Mouse (Mus musculus) liver, embryonic 11.5 days (tissue): ENCODE data around the gene Lhx4. TPM values are rescaled to one million over a fixed set of nuclear protein-coding genes. Genes with fewer than 3 reads are reported as not detected.

Experiments
- ATAC-seq: fragments of 200-750 bp; cut with Nextera tagmentation; replicated peaks from 2 replicates; pipeline ENCODE4 v1.8.0; 2017; ENCODE audit warnings: moderate number of reproducible peaks, mild to moderate bottlenecking, moderate TSS enrichment, moderate library complexity; ENCODE audit not compliant: low FRiP score
- DNase-seq: peaks from one replicate; pipeline ENCODE4 v3.0.0-alpha.2; 2017; ENCODE audit warnings: low spot score
- H3K27ac ChIP-seq: fragments of 300-500 bp; sonication (generic); 2 replicates; pipeline ENCODE4 v1.5.1; 2014; ENCODE audit warnings: mild to moderate bottlenecking, low read depth, low read length, control low read depth
- H3K27me3 ChIP-seq: fragments of 300-500 bp; sonication (generic); replicated peaks from 2 replicates; pipeline ENCODE4 v1.6.1; 2014; ENCODE audit warnings: low read length, mixed read lengths; ENCODE audit not compliant: control insufficient read depth, insufficient read depth
- H3K36me3 ChIP-seq: fragments of 300-500 bp; sonication (generic); 2 replicates; pipeline ENCODE4 v1.6.1; 2014; ENCODE audit warnings: mild to moderate bottlenecking, low read length, moderate library complexity, mixed read lengths; ENCODE audit not compliant: control insufficient read depth, insufficient read depth
- H3K4me1 ChIP-seq: fragments of 300-500 bp; sonication (generic); replicated peaks from 2 replicates; pipeline ENCODE4 v1.6.1; 2014; ENCODE audit warnings: low read length, mixed read lengths; ENCODE audit not compliant: control insufficient read depth, insufficient read depth
- H3K4me2 ChIP-seq: fragments of 300-500 bp; sonication (generic); 2 replicates; pipeline ENCODE4 v1.6.1; 2014; ENCODE audit warnings: mild to moderate bottlenecking, control low read depth, moderate library complexity
- H3K4me3 ChIP-seq: fragments of 300-500 bp; sonication (generic); 2 replicates; pipeline ENCODE4 v1.5.1; 2014; ENCODE audit warnings: low read depth, low read length, control low read depth
- H3K9ac ChIP-seq: fragments of 300-500 bp; sonication (generic); 2 replicates; pipeline ENCODE4 v1.6.1; 2014; ENCODE audit warnings: low read depth, low read length, control low read depth
- H3K9me3 ChIP-seq: fragments of 300-500 bp; sonication (generic); 2 replicates; pipeline ENCODE4 v1.6.1; 2016; ENCODE audit warnings: low read length, inconsistent platforms, mixed read lengths; ENCODE audit not compliant: control insufficient read depth
- WGBS: fragments of 180-500 bp; shearing (Covaris S2); extraction: QIAGEN DNeasy Blood & Tissue Kit; methylation state at CpG from one replicate; pipeline ENCODE4 v1.1.7; 2014; 5-methylcytosine and 5-hydroxymethylcytosine counted together
- polyA plus RNA-seq: library from polyadenylated mRNA; unstranded; fragments of >200 nt; fragmentation: Nextera tagmentation; extraction: Ambion mirVana; gene quantifications from 2 replicates; pipeline ENCODE4 v1.2.1, GENCODE M21; 2014

Lhx4 gene
- polyA plus RNA-seq, 1 experiment from 2014 or later, result not detected

GRCm38 (mm10) chr1:155737017-155737808 lies 14.3 kb downstream of the Lhx4 start:
- H3K27ac ChIP-seq, result no peak overlapping the region
- H3K4me1 ChIP-seq, result peaks cover 6% of the 10 kb centered on the region
- no peak overlapping the region for H3K4me2 ChIP-seq

GRCm38 (mm10) chr1:155736096-155736825 lies 15.2 kb downstream of the Lhx4 start:
- 1% methylated on average over 26 of the region's 26 CpGs for WGBS
- ATAC-seq, result no peak
- Histone ChIP-seq H3K27me3 (peaks cover 98% of the 10 kb centered on the region), H3K4me1 (no peaks in the 10 kb centered on the region; the same call in 1 of the 2 replicates), H3K4me3 (no peak overlapping the region), H3K9me3 (no peaks in the 10 kb centered on the region), H3K9ac (no peak overlapping the region), H3K4me2 (no peak overlapping the region), H3K27ac (no peak overlapping the region), H3K36me3 (no peaks in the 10 kb centered on the region)
- DNase-seq, result no peak

More at GRCm38 (mm10) chr1:155737017-155737808, 14.3 kb downstream of the Lhx4 start:
- Histone ChIP-seq H3K36me3 (no peaks in the 10 kb centered on the region), H3K9me3 (no peaks in the 10 kb centered on the region), H3K4me3 (no peak overlapping the region), H3K27me3 (peaks cover 98% of the 10 kb centered on the region), H3K9ac (no peak overlapping the region)
- DNase-seq, result peak; percentile 43
- no peak for ATAC-seq
- WGBS, result under 1% methylated on average over 58 of the region's 58 CpGs

- WGBS, result 0% methylated on average over 2 of the region's 2 CpGs
- no peak for DNase-seq
- Histone ChIP-seq H3K36me3 (no peaks in the 10 kb centered on the region), H3K27me3 (peaks cover 89% of the 10 kb centered on the region), H3K4me2 (no peak overlapping the region), H3K9ac (no peak overlapping the region), H3K4me3 (no peak overlapping the region), H3K4me1 (no peaks in the 10 kb centered on the region), H3K27ac (no peak overlapping the region), H3K9me3 (no peaks in the 10 kb centered on the region)
- no peak for ATAC-seq
These were observed 20.3 kb downstream of the Lhx4 start for GRCm38 (mm10) chr1:155731156-155731555.

- Histone ChIP-seq H3K9ac (no peak overlapping the region), H3K4me2 (no peak overlapping the region), H3K27ac (no peak overlapping the region), H3K27me3 (peaks cover 80% of the 10 kb centered on the region), H3K4me1 (no peaks in the 10 kb centered on the region), H3K36me3 (no peaks in the 10 kb centered on the region), H3K4me3 (no peak overlapping the region), H3K9me3 (no peaks in the 10 kb centered on the region)
- 5% methylated on average over 23 of the region's 23 CpGs for whole genome bisulfite sequencing
- ATAC-seq (no peak), DNase-seq (no peak)
These were observed 22.2 kb downstream of the Lhx4 start for GRCm38 (mm10) chr1:155729113-155729795.

- DNase-seq (no peak), ATAC-seq (no peak)
- Histone ChIP-seq H3K4me2 (no peak overlapping the region), H3K36me3 (no peaks in the 10 kb centered on the region), H3K4me1 (no peaks in the 10 kb centered on the region), H3K4me3 (no peak overlapping the region), H3K9me3 (no peaks in the 10 kb centered on the region), H3K9ac (no peak overlapping the region), H3K27me3 (peaks cover 80% of the 10 kb centered on the region), H3K27ac (no peak overlapping the region)
- 40% methylated on average over 10 of the region's 10 CpGs for WGBS
These were observed 23.7 kb downstream of the Lhx4 start for GRCm38 (mm10) chr1:155727830-155728229.

GRCm38 (mm10) chr1:155725876-155726275 lies 25.6 kb downstream of the Lhx4 start:
- ATAC-seq (no peak), DNase-seq (no peak)
- Histone ChIP-seq H3K4me1 (no peaks in the 10 kb centered on the region), H3K9me3 (no peaks in the 10 kb centered on the region), H3K27ac (no peak overlapping the region), H3K4me2 (no peak overlapping the region), H3K27me3 (peaks cover 73% of the 10 kb centered on the region), H3K36me3 (no peaks in the 10 kb centered on the region), H3K4me3 (no peak overlapping the region), H3K9ac (no peak overlapping the region)
- 50% methylated on average over 2 of the region's 2 CpGs for WGBS

- ATAC-seq, result no peak
These were observed 27.2 kb downstream of the Lhx4 start for GRCm38 (mm10) chr1:155724301-155724700.

GRCm38 (mm10) chr1:155722185-155722584 lies 29.3 kb downstream of the Lhx4 start:
- Histone ChIP-seq H3K36me3 (no peaks in the 10 kb centered on the region), H3K4me3 (no peak overlapping the region), H3K4me1 (no peaks in the 10 kb centered on the region), H3K27me3 (peaks cover 37% of the 10 kb centered on the region), H3K9me3 (no peaks in the 10 kb centered on the region), H3K4me2 (peak overlapping the region; percentile 38), H3K9ac (no peak overlapping the region), H3K27ac (no peak overlapping the region)
- DNase-seq, result peak; percentile 70
- ATAC-seq, result no peak
- 1% methylated on average over 13 of the region's 13 CpGs for WGBS

More at GRCm38 (mm10) chr1:155724301-155724700, 27.2 kb downstream of the Lhx4 start:
- Histone ChIP-seq H3K27ac (no peak overlapping the region), H3K9ac (no peak overlapping the region), H3K4me3 (no peak overlapping the region), H3K27me3 (peaks cover 58% of the 10 kb centered on the region), H3K36me3 (no peaks in the 10 kb centered on the region), H3K4me2 (no peak overlapping the region), H3K9me3 (no peaks in the 10 kb centered on the region), H3K4me1 (no peaks in the 10 kb centered on the region)
- 67% methylated on average over 3 of the region's 3 CpGs for WGBS
- DNase-seq, result no peak
